Mouse (Mus musculus) thymus, adult 2 months (tissue): Measurements from ENCODE around the gene Nmral1.

Experiments
- CTCF ChIP-seq: fragments of 200-500 bp; IDR thresholded peaks from 2 replicates; pipeline ENCODE4 v1.5.1; 2012; ENCODE audit warnings: mild to moderate bottlenecking, control low read depth, low read length, moderate library complexity, borderline replicate concordance; ENCODE audit not compliant: control insufficient read depth, poor library complexity, insufficient read depth; ENCODE audit errors: extremely low read depth
- POLR2A ChIP-seq: fragments of 200-500 bp; IDR thresholded peaks from 2 replicates; pipeline ENCODE4 v1.6.1; 2012; ENCODE audit warnings: mild to moderate bottlenecking, low read length, control low read depth, moderate library complexity; ENCODE audit not compliant: control insufficient read depth, poor library complexity, insufficient read depth; ENCODE audit errors: extremely low read depth

GRCm38 (mm10) chr16:4739994-4740393 is 20.8 kb upstream of the Nmral1 start:
- no peak for TF ChIP-seq CTCF
- TF ChIP-seq POLR2A = no peak
